9 mouse cellular contexts compared by ENCODE assay signal in the genomic region with DNA sequence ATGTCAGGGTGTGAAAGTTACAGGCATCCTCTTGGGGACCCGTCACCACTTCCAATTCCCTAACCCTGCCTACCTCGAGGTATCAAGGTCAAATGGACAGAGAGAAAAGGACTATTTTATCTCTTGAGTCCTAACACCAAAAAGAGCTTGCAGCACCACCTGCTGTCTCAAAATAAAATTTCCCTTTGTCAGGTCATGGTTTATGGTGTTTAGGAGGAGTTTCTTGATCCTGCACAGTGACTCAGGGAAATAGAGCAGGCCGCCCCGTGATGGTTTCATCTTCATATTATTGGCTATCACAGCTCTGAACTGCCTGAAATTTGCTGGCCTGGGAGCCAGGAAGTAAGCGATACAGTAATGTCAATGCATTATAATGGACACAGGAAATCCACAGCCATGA. TPM values are rescaled to one million over a fixed set of nuclear protein-coding genes. Genes with fewer than 3 reads are reported as not detected.
DNase-seq lines count a peak whose midpoint lies in the region; ATAC-seq and TF ChIP-seq lines count a peak whose summit lies in the region.
"Had no signal": no experiment of that assay in that cellular context is flagged by ENCODE, and none has a peak within 500 bp of the region (broad histone marks: within the 10 kb centered on the region; RNA-seq: fewer than 3 reads in every experiment).

No protein-coding gene starts in this region.

- no peak overlapping the region for H3K4me3 ChIP-seq in left cerebral cortex, adult 2 months
- no peak overlapping the region for H3K4me3 ChIP-seq in heart, embryonic 13.5 days
- H3K4me3 ChIP-seq in stomach, postnatal 0 days (ENCODE audit: low read depth, low read length): no peak overlapping the region
- H3K4me3 ChIP-seq: lung, embryonic 15.5 days had no signal

- H3K36me3 ChIP-seq in heart, embryonic 13.5 days: no peaks in the 10 kb centered on the region
- H3K36me3 ChIP-seq in stomach, postnatal 0 days (ENCODE audit: control insufficient read depth, insufficient read depth, low read length): no peaks in the 10 kb centered on the region
- H3K36me3 ChIP-seq: lung, embryonic 15.5 days had no signal

- H3K27ac ChIP-seq in left cerebral cortex, adult 2 months: no peak overlapping the region
- no peak overlapping the region for H3K27ac ChIP-seq in heart, embryonic 13.5 days (replicated peaks)
- no peak overlapping the region for H3K27ac ChIP-seq in stomach, postnatal 0 days (replicated peaks)
- H3K27ac ChIP-seq: lung, embryonic 15.5 days had no signal

- H3K9me3 ChIP-seq in heart, embryonic 13.5 days: no peaks in the 10 kb centered on the region
- H3K9me3 ChIP-seq in stomach, postnatal 0 days (ENCODE audit: control insufficient read depth, low read length): no peaks in the 10 kb centered on the region
- H3K9me3 ChIP-seq: lung, embryonic 15.5 days had no signal

- 27% methylated on average over 5 of the region's 5 CpGs for WGBS in heart, embryonic 13.5 days
- WGBS in stomach, postnatal 0 days: 30% methylated on average over 5 of the region's 5 CpGs

- ATAC-seq in heart, embryonic 13.5 days (ENCODE audit: extremely low read depth, insufficient number of reproducible peaks, low FRiP score, low TSS enrichment): no peak
- peak; percentile 71 for ATAC-seq in stomach, postnatal 0 days (ENCODE audit: low FRiP score, low TSS enrichment)
- ATAC-seq in inflammation-experienced regulatory T-cells, adult 6 months: no peak

- peaks cover 28% of the 10 kb centered on the region for H3K4me1 ChIP-seq in heart, embryonic 13.5 days
- H3K4me1 ChIP-seq in stomach, postnatal 0 days (replicated peaks; ENCODE audit: control insufficient read depth, insufficient read depth): no peaks in the 10 kb centered on the region

- TF ChIP-seq CTCF in left cerebral cortex, adult 2 months (IDR thresholded peaks at IDR 0.05): peak; percentile 71
- TF ChIP-seq CTCF in stomach, postnatal 0 days (IDR thresholded peaks at IDR 0.05; ENCODE audit: low read depth): peak; percentile 82

- H3K27me3 ChIP-seq in heart, embryonic 13.5 days (replicated peaks): no peaks in the 10 kb centered on the region
- no peaks in the 10 kb centered on the region for H3K27me3 ChIP-seq in stomach, postnatal 0 days (ENCODE audit: control insufficient read depth, insufficient read depth, low read length)
- H3K27me3 ChIP-seq: lung, embryonic 15.5 days had no signal

- peak in 1 of 2 experiments; percentile 45 for DNase-seq in left cerebral cortex, adult 2 months (ENCODE audit: extremely low spot score in 1 of 2, low spot score in 2 of 2)
- no peak for DNase-seq in left cerebral cortex, postnatal 10 days (ENCODE audit: extremely low spot score in 1 of 2, low spot score in 2 of 2)
- DNase-seq in Muller cell, postnatal 12 days (ENCODE audit: inconsistent ontology term): peak; percentile 67
- peak; percentile 58 for DNase-seq in cerebellum, adult 11 months
- peak; percentile 53 to 75 for DNase-seq in left cerebral cortex, postnatal 25 days (ENCODE audit: low spot score in 2 of 2)
- peak; percentile 38 for DNase-seq in stomach, postnatal 0 days (ENCODE audit: low spot score)

- no peak overlapping the region for H3K9ac ChIP-seq in heart, embryonic 13.5 days
- no peak overlapping the region for H3K9ac ChIP-seq in stomach, postnatal 0 days (ENCODE audit: low read length)
- H3K9ac ChIP-seq: lung, embryonic 15.5 days had no signal

- intact Hi-C loops in left cerebral cortex, adult 2 months (cut with DNase I): loop anchor here (1.0 to 5.0 kb wide), 3 partner anchors 72 to 292 kb away; partner anchors contain the start of gene Bag2
- intact Hi-C loops in left cerebral cortex, postnatal 10 days (cut with DNase I): loop anchor here (5.0 kb wide), 2 partner anchors 57 to 72 kb away; partner anchors contain the start of genes Bend6 and Dst
- intact Hi-C loops in left cerebral cortex, postnatal 25 days (cut with DNase I): loop anchor here (2.0 to 10.0 kb wide), 3 partner anchors 72 to 292 kb away; partner anchors contain the start of gene Bag2

- TF ChIP-seq EP300 in stomach, postnatal 0 days (optimal IDR thresholded peaks at IDR 0.05): no peak

- peak overlapping the region; percentile 30; the same call in 1 of the 2 replicates for H3K4me2 ChIP-seq in heart, embryonic 13.5 days
- H3K4me2 ChIP-seq in stomach, postnatal 0 days (replicated peaks; ENCODE audit: low read depth): no peak overlapping the region
- H3K4me2 ChIP-seq: lung, embryonic 15.5 days had no signal

RNA-seq across cellular contexts. Expression of gene Dst, which starts 56.6 kb away (rescaled TPM):
- total RNA-seq in left cerebral cortex, adult 2 months (2021): 100 to 1,000 TPM; 264 to 266 TPM
- total RNA-seq in left cerebral cortex, postnatal 10 days (2021): 100 to 1,000 TPM; 249 to 270 TPM
- polyA plus RNA-seq in heart, embryonic 13.5 days (2015; fragmentation: Nextera tagmentation; extraction: Ambion mirVana): 16.6 and 17.9 TPM in 2 replicates
- 100 to 1,000 TPM; 237 to 263 TPM for total RNA-seq in left cerebral cortex, postnatal 25 days (2021)
- 16.4 and 17.1 TPM in 2 replicates for polyA plus RNA-seq in stomach, postnatal 0 days (2015; fragmentation: Nextera tagmentation; extraction: Ambion mirVana)
- polyA plus RNA-seq in inflammation-experienced regulatory T-cells, adult 6 months (2017; shearing (Covaris generic)): 10 to 100 TPM; 18.1 to 31.7 (median 20.6) TPM

RNA-seq across cellular contexts. Expression of gene Bend6, which starts 57.0 kb away (rescaled TPM):
- total RNA-seq in left cerebral cortex, adult 2 months (2021): 100 to 1,000 TPM; 135 to 139 TPM
- total RNA-seq in left cerebral cortex, postnatal 10 days (2021): 100 to 1,000 TPM; 178 to 184 TPM
- polyA plus RNA-seq in heart, embryonic 13.5 days (2015; fragmentation: Nextera tagmentation; extraction: Ambion mirVana): 4.4 and 4.6 TPM in 2 replicates
- 100 to 1,000 TPM; 123 to 127 TPM for total RNA-seq in left cerebral cortex, postnatal 25 days (2021)
- polyA plus RNA-seq in stomach, postnatal 0 days (2015; fragmentation: Nextera tagmentation; extraction: Ambion mirVana): 0.86 and 0.91 TPM in 2 replicates
- 1 to 10 TPM in 2 of 3 experiments, under 1 TPM in 1; 0.96 to 8.0 (median 2.4) TPM for polyA plus RNA-seq in inflammation-experienced regulatory T-cells, adult 6 months (2017; shearing (Covaris generic))

Comparison
In these comparisons a context has a peak if more than half of its experiments do, and no peak if none do; other contexts are left out.
1. DNase-seq: peak in Muller cell, postnatal 12 days (single experiment), cerebellum, adult 11 months (single experiment), left cerebral cortex, postnatal 25 days (2 of 2) and stomach, postnatal 0 days (single experiment); none in left cerebral cortex, postnatal 10 days (0 of 2).